Mouse (Mus musculus): ENCODE results near the gene Wdr62.
"Not testable (repeated sequence)": the region's sequence is repeated elsewhere in the genome, so short reads cannot be mapped to it uniquely, and the experiment has no call there.

The Wdr62 gene

DNA sequence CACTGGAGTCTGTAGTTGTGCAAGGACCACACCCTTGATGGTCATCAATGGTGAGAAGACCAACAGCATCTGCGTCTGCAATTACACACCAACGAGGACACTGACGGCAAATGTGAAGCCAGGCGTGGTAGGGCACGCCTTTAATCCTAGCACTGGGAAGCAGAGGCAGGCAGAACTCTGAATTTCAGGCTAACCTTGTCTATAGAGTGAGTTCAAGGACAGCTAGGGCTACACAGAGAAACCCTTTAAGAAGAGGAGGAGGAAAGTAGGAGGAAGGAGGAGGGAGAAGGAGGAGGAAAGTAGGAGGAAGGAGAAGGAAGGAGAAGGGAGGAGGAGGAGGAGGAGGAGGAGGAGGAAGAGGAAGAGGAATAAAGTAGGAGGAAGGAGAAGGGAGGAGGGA, 14.7 kb downstream of the Wdr62 start:
- no peak for DNase-seq (ENCODE audit: low spot score in 2 of 2)

DNA sequence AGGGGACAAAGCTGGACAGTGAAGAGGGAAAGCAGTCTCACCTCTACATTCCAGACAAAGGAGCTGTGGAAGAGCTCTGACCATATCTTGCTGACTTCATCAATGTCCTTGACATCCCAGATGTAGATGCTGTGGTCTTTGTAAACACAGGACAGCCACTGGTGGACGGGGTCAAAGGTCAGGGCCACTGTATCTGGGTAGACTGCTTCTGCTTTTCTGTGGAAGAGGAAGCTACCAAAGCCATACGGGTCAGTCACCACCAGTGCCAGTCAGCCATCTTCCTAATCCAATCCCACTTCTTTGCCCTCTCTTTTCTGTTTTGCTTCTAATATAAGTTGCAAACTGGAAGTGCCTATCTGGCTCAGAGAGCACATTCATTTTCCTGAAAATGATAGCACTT, 15.2 kb downstream of the Wdr62 start:
- DNase-seq (ENCODE audit: low spot score in 2 of 2): no peak

DNA sequence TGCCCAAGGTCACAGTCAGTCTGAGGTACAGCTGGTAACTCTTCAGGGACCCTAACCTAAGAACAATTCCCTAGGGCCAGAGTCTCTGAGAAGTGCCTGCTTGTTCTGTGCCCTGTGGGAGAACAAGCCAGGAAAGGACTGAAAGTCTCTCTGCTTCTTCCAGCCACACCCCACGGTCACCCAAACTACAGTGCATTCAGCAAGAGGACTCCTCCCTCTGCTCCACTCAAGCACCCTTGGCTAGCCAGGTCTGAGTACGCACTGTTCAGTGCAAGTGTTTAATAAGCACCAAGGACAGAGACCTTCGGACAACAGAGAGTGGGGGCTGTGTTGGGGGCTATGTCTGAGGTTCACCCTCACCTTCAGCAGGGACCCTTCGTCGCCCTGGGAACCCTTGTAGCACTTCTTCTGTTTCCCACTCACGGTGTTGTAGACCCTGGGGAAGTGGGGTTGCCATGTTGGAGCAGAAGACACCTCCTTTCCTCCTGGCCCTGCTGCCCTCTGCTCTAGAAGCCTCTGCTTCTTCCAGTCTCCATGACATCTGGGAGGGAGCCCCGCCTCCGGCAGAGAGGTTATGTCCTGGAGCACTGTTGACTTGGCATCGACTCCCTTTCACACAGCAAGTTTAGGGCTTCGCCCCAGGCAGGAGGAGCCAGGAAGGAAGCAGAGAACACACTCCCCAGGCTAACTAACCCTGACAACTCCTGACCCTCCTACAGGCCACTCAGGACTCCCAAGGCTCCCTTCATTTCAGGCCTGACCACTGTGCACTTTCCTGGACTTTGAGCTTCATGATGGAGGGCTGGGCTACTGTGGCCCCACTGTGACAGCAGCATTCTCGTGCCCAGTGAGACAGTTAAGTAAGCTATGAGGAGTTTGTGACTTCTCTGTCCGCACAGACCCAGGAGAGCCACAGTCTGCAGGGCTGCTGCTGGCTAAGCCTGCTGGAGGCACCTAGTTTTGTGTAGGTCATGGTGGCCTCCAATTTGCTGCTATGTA, 28.0 kb downstream of the Wdr62 start:
- DNase-seq (ENCODE audit: low spot score in 2 of 2): no peak

DNA sequence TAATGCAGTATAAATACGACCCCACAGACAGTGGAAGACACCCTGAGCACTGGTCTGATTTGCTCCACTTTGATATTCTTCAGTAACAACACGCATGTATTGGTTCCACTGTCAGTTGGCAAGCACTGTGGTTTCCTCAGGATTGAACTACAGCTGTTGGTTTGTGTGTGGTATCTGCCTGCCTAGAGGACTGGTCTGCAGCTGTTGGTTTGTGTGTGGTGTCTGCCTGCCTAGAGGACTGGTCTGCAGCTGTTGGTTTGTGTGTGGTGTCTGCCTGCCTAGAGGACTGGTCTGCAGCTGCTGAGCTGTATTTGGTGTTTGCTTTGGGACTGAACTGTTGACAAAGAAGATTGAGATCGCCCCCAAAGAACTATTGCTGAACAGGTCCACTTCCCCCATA, 42.8 kb downstream of the Wdr62 start:
- not testable (repeated sequence) for DNase-seq (ENCODE audit: low spot score in 2 of 2)

DNA sequence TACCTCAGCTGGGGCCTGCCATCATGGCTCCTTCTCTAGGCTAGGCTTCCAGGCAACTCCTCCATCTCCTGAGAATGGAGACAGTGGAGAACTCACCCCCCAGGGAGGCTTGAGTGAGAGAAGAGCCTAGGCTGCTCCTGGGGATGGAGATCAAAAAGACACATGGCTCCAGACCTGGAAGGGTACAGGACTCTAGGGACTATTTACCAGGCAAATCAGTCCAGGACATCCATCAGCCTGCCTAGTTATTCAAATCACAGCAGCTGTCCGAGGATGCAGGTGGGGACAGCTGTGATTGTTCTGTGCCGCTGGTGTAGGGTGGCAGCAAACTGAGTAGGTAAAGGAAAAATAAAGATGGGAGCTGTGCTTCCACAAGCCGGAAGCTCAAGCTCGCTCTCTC, 44.6 kb downstream of the Wdr62 start, which contains the start of gene Ovol3:
Gene Ovol3 (minus strand): TSS at position 101 of the 400 bp plus-strand sequence.
- DNase-seq (ENCODE audit: low spot score in 2 of 2): no peak

DNA sequence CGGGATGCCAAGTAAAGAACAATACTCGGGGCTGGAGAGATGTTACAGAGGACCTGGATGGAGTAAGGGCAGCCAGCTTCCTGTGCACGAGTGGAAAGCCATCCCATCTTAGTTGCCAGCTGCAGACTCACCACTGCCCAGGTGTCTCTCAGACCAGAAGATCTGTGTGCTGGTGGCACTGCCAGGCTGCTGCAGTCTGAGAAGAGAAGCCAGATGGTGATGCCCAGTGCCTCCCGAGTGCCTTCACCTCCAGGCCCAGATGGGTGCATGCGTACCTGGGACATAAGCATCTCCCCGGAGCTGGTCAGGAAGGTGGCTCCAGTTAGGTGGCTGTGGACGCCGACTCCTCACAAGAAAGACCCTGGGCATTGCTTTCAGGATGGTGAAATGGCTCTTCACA, 45.1 kb downstream of the Wdr62 start:
- no peak for DNase-seq (ENCODE audit: low spot score in 2 of 2)

DNA sequence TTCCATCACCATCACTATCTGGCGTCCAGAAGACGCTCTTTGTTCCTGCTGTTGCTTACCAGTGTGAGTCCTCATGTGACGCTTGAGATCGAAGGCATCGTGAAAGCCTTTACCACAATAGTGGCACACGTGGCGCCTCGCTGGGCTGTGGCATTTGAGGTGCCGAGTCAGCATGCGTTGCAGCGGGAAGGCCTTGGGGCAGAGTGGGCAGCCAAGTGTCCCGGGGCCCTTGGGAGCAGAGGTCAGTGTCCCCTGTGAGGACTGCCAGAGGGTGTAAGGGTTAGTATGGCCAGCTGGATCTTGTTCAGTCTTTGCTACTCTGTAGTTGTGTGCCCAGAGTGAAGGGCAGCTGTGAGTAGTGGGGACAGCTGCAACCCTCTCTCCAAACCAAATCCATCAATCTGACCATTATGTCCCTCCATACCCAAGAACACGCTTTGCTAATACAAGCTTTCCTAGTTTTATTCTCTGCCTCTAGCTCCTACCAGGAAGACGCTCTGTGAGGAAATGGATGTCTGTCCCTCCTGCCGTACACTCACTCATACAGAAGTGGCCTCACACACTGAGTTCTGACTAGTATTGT, 45.9 kb downstream of the Wdr62 start:
- no peak for DNase-seq (ENCODE audit: low spot score in 2 of 2)

DNA sequence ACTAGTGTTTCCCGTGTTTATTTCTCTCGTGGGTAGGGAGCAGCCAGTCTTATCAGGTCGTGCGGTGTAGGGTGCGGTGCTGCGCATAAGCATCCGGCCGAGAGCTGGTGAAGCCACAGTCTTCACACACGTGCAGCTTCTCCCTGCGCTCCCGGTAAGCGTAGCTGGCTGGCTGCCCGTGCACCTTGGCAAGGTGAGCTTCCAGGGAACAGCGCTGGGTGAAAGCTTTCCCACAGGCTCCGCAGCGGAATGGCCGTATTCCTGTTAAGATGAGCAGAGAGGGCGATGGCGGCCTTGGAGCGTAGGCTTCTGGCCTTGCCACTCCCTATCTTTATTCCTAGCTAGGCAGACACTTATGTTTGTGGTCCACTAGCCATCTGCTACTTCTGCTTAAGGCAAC, 46.8 kb downstream of the Wdr62 start:
- DNase-seq (ENCODE audit: low spot score in 2 of 2): no peak

DNA sequence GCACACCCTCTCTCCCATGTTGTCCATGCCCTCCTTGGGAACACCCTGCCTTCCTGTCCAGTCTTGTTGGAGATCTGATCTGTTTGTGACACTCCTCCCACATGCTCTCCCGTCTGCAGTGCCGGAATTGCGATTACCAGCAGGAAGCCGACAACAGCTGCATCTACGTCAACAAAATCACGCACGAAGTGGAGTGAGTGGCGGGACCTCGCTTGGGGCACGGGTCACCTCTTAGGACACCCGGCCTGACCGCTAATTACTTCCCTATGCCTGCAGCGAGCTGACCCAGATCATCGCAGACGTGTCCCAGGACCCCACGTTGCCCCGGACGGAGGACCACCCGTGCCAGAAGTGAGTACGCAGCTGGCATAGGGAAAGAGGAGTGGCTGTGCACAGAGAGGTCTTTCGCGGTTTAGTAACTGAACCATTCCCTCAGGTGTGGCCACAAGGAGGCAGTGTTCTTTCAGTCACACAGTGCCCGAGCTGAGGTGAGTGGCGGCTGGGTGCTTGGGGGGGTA, 47.5 kb downstream of the Wdr62 start:
- DNase-seq (ENCODE audit: low spot score in 2 of 2): peak; percentile 67 to 73

DNA sequence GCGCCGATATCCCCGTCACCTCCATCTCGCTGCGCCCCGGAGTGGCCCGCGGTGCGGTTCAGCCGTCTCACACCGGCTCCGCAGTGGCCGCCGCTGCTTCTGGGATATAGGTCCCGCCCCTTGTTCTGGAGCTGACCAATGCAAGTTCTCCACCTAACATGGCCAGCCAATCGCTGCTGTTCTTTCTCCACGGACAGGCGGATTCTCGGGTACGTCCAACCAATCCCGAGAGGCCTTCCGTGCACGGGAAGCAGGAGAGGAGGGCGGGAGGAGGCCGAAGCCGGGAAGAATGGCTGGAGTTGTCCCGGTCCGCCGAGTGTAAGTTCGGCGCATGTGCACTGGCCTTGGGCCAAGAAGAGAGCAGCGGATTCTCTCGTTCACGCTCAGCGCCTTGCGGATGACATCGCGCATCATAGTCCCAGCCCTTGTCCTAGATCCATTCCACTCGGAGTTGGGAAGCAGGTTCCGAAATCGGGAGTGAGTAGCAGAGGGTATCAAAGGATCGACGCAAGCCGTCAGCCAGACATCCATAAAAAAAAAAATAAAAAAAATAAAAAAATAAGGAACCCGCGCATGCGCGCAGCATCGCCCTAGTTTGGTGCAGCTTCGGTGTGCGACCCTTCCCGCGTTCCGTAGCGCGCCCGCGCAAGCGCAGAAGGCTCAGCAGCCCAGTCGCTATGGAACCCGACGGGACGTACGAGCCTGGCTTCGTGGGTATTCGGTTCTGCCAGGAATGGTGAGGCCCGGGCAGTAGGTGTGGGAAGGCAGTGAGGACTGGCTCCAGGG, 48.4 kb downstream of the Wdr62 start, which contains the start of the genes Polr2i and Tbcb:
Gene Polr2i (plus strand): TSS at position 280 of the 786 bp plus-strand sequence.
Gene Tbcb (minus strand): TSS at position 604 of the 786 bp plus-strand sequence.
- DNase-seq (ENCODE audit: low spot score in 2 of 2): peak; percentile 92 to 94

DNA sequence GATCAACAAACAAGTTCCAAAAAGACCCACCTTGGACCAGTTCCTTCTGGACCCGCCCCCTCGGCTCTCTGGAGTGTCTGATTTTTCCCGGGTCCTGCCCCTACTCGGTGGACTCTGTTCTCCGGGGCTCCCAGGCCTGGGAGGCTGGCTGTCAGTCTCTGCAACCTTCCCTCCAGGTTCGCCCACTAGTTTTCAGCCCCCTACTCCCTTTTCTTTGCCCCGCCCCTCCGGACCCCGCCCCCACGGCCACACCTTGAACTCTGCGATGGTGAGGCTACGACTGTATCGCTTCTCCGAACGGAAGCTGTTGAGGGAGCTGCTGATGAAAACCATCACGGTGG, 48.9 kb downstream of the Wdr62 start:
- DNase-seq (ENCODE audit: low spot score in 2 of 2): no peak

DNA sequence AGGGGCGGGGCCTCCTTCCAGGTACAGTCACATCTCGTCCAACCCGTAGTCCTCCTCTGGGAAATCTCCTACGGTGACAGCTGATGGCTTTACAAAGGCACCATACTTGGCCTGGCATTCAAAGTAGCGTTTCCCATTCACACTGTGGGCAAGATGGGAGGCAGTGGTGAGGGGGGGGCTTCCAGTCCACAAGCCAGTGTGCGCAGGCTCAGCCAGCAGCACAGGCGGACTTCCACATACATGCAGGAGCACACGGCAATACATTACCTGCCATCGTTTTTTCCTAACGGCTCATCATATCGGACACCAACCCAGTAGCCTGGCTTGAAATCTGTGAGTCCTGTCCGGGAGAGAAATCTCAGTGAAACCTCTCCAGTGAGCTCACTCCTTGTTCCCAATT, 56.0 kb downstream of the Wdr62 start:
- DNase-seq (ENCODE audit: low spot score in 2 of 2): no peak

DNA sequence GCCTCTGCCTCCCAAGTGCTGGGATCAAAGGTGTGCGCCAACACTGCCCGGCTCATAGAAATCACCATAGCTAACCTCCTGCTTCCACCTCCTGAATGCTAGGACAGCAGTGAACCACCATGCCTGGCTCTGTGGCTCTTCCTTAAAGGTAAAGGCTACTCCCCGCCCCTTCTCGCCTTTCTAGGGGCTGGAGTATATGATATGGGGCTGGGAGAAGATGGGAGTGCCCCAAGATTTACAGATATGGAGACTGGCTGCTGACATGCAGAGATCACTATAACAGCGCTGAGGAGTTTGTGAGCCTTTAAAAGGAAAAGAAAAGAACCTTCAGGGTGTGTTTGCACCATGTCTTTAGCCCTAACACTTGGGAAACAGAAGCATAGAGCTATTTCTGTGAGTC, 58.0 kb downstream of the Wdr62 start:
- DNase-seq (ENCODE audit: low spot score in 2 of 2): no peak

DNA sequence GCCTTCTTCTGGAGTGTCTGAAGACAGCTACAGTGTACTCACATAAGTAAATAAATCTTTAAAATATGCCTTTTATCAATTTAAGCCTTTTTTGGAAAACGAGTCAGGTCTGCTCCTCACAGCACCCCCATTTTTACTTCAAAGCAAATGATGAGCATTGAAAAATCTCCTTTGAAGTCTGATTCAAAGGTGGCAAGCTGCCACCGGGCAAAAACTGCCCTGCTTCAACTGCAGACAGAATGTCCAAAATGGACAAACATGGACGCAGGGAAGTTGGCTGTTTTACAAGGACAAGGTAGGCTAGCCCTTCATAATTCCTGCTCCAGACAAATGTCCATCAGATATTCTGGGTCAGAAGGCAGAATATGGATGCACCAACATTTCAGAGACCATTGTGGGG, 58.8 kb downstream of the Wdr62 start:
- no peak for DNase-seq (ENCODE audit: low spot score in 2 of 2)

DNA sequence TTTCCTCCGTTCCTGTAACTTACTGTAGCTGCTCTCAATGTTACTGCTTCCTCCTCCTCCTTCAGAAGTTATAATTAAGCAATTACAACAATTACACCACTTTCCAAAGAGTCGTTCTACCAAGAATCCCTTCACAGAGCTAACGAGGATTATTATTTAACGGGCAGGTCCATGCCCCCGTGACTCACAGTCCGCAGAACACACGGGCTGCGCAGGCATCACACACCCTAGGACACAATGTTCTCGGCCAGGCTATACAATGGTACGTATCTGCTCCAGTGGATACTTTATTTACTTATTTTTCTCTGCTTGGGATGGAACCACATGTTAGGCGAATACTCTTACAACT, 60.2 kb downstream of the Wdr62 start:
- no peak for DNase-seq (ENCODE audit: low spot score in 2 of 2)

DNA sequence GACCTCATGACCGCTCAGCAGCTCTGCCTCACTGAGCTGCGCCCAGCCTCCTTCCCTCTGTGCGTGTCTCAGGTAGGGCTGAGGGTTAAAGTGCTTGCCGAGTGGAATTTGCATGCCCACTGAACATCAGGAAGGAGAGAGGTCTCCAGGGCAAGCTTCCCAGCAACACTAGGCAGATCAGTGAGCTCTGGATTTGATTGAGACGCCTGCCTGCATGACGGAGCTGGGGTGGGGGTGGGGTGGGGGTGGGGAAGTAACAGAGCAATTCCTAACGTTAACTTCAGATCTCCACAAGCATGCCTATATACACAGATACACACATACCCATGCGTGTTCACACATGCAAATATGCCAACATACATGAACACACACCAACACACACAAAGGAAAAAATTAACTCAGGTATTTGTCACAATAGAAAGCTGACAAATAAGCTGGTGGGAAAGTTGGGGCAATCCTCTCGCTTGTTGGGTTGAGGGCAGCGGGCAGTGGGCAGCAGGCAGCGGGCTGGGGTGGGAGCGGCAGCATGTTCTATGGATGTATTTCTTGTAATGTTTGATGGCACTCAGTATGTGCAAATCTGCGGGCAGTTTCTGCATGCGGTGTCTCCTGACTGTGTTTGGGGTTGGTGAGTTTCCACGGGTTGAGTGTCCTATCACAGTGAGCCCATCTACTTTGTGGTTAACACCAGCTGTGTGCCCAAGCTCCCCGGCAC, 60.8 kb downstream of the Wdr62 start:
- peak; percentile 29 to 55 for DNase-seq (ENCODE audit: low spot score in 2 of 2)

DNA sequence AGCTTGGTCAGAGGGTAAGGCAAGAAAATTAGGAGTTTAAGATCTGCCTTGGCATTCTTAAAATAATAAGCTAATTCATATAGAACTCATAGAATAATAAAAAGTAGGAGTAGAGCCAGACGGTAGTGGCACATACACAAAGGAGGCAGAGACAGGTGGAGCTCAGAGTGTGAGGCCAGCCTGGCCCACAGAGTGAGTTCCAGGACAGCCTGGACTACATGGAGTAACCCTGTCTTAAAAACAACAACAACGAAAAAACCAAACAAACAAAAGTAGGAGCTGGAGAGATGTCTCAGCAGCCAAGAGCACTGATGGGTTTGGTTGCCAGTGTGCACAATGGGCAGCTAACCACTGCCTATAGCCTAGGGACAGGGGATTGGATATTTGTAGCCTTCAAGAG, 62.9 kb downstream of the Wdr62 start:
- no peak for DNase-seq (ENCODE audit: low spot score in 2 of 2)

DNA sequence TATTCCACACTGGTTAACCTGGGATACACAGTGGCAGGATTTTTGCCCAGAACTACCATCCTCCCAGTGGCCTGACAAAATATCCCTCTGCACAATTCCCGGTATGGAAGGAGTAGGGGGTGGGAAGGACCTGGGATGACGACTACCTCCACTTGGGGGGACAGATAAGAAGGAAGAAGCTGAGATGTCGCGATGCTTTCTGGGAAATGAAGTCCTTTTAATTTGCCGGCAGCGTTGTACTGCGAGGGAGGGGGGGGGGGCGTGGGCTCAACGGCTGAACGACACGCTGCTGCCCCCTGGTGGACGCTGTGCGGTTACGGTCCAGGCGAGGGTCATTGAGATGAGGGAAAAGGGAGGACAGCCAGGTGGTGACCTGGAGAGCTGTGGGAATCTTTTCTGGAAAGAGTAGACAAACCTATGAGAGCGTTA, 63.5 kb downstream of the Wdr62 start:
- peak; percentile 59 to 68 for DNase-seq (ENCODE audit: low spot score in 2 of 2)

DNA sequence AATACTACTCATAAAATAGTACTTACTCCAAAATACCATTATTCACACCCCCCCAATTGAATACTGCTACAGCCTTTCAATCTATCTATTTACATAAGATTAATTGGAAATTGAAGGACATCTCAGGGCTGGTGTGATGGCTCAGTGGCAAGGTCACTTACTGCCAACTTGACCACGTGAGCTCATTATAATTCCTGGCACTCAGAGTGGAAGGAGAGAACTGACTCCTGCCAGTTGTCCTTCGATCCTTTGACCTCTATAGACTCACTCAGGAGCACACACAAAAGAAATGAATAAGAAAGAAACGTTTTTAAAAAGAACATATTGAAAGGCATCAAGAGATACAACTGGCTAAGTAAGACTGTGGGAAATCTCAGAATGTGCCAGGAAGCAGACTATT, 64.3 kb downstream of the Wdr62 start:
- no peak for DNase-seq (ENCODE audit: low spot score in 2 of 2)

DNA sequence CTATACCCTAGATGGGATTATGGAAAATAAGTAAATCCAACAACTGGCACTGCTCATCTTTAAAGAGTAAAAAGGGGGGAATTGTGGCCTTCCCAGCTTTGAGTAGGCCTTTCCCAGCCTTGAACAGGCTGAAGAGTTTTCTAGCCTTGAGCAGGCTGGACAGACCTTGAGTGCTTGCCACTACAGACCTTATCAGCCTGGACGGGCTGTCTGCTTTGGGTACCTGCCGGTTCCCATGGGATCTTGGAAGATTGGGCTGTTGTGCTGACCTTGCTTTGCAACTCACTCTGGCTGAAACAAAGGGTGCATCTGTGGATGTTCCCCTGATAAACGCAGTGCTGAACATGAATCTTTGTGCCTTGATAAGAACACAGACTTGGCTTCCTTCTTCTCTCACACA, 66.3 kb downstream of the Wdr62 start:
- no peak for DNase-seq (ENCODE audit: low spot score in 2 of 2)

DNA sequence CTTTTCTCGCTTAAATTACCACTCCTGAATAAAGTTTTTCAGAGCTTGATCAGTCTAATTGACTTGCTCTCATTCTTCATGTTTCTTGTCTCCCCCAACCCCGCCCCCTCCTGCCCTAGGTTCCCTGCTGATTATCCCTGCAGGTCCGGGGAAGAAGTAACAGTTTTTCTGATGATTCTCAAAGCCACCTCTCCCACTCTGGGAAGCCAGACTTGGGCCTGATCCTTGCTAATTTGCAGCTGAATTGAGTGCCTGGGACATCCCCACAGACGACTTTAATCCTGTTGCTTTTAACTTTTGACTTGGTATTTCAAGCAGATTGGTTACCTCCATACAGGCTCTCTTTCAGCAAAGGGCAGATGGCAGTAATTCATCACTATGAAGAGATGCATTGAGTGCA, 69.2 kb downstream of the Wdr62 start:
- no peak for DNase-seq (ENCODE audit: low spot score in 2 of 2)
